Mouse (Mus musculus) urinary bladder, postnatal 36 days (tissue): ENCODE results near the gene Dclk1.
"Not testable (repeated sequence)": the region's sequence is repeated elsewhere in the genome, so short reads cannot be mapped to it uniquely, and the experiment has no call there.

Experiments
- DNase-seq, 2 experiments: peaks; one replicate each; pipeline ENCODE4 v3.0.0; 2022; ENCODE audit warnings: low spot score in 2 of 2, mixed read lengths in 1 of 2

Gene Dclk1

DNA sequence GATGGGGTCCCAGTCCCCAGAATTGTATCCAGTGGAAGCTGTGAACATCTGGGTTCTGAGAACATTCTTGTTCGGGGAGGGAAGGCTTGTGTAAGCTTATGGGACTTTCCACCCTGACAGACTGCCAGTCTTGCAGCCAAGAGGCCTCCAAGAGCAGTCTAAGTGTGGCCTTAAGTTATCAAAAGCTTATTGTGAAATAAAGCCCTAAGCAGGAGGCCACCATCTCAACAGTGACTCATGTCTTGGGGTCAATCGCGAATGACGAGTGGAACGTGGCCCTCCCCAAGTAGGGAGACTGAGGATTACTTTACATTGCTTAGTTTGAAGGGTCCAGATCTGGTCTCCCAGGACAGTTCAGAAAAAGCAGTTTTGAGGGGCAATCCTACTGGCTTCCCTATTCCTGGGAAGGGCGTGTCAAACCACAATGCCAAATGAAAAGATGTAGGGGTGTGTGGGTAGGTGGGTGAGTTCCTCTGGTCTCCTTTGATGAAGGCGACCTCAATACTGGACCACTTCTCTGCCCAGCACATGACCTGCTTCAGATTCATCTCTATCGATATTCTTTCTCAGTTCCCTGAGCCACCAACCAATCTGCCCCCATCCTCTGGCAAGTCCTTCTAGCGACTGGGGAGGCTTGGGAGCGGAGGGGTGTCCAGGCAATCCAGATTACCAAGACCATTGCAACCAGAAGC, at the start of gene Dclk1:
Gene Dclk1, plus strand, starts transcription at position 635 of the 692 bp plus-strand sequence.
- peak in 1 of 2 experiments; percentile 47 for DNase-seq

DNA sequence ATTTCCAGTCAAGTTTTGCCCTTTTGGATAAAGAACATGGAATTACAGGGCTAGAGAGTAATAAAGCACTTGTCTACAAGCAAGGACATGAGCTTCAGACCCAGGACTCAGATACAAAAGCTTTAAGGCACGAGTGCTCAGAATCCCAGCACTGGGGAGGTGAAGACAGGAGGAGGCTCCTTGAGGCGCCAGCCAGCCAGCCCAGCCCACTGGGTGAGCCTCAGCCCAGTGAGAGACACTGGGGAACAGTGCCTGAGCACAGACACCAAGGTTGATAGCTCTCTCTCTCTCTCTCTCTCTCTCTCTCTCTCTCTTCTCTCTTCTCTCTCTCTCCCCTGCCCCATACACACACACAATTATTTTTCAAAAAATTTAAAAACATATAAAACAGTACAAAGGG, 48.8 kb upstream of the Dclk1 start:
- DNase-seq, result no peak

DNA sequence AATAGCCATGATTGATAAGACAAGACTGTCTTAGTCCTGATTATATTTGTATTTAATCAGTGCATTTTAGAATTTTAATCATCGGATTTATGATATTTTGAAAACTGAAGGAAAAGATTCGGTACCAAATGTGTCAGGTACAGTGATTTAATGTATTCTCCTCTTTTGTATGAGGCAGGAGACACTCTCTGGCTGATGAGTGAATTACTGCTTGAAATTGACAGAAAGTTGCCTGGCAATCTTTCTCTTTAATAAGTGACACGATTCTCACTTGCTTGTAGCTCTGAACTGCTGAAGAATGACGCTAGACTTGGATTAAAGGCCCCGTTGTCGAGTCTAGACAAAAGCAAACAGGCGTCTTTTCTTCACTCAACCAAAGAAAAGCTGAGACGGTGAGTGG, 47.4 kb upstream of the Dclk1 start:
- no peak for DNase-seq

DNA sequence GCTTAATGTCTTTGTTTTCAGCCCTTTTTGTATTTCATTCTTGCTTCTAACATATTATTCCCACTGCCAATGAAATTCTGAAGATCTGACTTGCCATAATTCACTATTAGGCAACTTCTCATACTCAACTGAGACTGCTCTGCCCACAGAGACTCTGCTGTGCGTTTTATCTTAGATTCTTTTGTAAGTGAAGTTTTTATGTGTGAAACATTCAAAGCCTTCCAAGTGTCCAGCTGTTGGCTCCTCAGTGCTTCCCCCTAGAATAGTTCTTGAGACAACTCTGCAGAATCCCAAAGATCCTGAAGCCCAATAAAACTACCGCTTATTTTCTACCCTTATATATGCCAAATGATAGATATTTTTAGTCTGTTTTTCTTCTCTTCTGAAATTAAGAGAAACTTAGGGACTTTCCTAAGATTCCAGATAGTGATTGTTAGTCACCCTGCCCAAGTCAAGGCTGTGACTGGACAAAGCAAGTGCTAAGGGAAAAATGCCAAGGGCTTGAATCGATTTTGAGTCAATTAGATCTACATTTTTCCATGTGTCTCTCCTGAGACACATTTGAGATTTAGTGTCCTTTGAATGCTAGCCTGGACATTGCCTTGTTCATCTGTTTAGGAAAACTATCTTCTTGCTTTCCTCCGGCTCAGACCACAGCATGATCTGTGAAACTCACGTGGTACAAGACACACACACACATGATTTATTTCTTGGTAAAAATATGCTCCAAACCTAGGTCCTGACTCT, 46.4 kb upstream of the Dclk1 start:
- DNase-seq, result no peak

DNA sequence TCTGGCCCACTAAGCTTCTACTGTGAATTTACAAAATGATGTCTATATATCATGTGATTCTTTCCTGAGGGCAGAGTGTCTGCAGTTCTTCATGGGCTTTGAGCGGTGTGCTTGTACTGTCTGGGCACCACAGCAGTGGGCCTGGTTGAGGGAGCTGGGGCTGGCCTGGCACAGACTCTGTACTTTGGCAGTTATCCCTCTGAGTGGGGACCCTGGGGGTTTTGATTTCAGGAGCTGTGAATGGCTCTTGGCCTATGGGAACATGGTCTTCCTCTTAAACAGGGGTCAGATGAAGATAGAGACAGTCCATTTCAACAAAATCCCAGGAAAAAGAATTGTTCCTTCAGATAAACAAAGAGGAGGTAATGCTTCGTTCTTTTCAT, 45.8 kb upstream of the Dclk1 start:
- no peak for DNase-seq

DNA sequence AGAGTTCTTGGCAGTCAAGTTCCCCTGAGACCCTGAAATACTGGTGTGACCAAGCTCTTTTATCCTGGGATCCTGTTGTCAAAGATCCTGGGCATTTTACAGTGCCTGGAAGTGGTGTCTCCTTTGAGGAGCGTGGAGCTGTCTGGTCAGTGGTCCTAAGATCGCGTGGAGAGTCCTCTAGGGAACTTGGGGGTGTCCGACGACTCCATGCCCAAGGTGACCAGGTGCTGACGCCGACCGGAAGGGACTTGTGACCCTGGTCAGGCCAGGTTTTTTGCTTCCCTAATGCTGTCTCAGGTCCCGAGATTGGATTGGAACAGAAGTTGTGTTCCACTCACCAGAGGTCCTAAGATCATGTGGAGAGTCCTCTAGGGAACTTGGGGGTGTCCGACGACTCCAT, 38.5 kb upstream of the Dclk1 start:
- not testable (repeated sequence) for DNase-seq

DNA sequence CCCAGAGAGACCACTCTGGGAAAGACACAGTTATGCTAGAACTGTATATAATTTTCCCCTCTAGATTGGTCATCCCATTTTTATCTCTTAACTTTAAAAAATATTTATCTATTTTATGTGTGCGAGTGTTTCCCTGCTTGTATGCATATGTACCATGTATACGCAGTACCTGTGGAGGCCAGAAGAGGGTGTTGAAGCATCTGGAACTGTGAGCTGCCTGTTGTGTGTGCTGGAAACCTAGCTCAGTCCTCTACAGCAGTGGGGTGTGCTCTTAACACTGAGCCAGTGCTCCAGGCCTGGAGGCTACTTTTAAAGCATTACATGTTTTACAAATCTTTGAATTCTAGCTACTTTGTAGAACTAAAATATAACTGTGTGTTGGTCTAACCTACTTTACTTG, 35.8 kb upstream of the Dclk1 start:
- DNase-seq, result no peak

DNA sequence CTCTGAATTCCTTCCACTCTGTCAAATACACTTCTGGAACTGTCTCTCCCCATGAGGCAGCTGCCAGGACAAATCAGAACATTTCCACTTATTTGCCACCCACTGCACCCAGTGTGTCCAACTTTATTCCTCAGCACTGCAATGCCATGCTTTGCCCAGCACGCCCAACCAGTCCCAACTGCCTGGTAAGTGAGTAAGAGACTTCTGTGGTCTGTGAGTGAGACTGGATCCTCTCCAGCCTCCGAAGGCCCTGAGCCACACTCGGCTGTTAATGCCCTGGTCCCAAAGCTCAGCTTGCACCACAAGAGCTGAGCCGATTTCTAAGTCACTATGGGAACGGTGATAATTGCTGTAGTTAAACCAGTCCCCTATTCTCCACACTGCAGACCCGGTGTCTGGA, 34.5 kb upstream of the Dclk1 start:
- no peak for DNase-seq

DNA sequence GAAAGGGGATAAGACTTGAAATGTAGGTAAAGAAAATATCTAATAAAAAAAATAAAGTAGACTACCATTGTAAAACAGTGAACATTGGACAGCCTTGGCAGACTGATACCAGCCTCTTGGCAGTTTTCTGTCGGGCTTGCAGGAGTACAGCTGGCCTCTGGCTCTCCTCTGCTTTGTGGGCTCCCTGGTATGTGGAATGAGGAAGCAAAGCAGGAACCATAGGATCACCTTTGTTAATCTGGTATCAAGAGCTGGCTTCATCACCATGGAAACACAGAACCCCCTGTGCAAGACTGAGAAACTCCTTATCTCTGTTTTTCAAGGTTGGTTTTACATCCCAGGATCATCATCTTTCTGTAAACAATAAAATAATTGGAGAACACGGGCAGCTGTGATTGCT, 29.9 kb upstream of the Dclk1 start:
- no peak for DNase-seq

DNA sequence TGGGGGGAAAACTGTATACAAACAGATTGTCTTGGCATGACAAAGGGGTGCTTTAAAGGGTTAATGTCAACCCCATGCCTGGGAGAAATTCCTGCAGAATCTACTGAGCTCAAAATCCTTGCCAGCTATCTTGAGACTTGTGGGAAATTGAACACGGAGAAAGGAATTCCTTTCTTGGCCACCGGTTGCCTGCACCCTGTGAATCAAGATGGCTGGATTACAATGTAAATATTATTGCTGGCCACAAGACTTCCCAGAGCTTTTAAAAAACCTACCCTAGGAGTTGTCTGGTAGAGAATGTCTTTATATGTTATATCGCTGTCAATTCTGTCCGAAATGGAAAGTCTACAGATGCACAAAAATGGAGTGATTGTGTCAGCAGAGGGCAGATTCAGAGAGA, 28.4 kb upstream of the Dclk1 start:
- DNase-seq, result no peak

DNA sequence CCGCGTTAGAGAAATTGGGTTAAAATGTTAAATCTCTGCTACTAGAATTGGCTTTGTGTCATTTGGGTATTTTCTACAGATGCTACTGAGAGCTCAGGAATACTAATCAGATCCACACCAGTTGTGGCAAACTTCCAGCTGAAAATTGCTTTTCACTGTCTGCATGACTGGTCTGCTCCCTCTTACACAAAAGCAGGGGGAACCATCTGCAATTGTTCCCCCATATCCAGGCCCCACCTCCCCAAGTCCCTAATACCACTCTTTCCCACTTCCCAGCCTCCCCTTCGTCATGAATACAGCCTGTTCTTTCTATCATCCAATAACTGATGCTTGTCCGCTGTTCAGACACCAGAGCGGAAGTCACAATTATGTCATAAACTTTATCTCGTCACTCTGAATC, 27.8 kb upstream of the Dclk1 start:
- DNase-seq, result no peak

DNA sequence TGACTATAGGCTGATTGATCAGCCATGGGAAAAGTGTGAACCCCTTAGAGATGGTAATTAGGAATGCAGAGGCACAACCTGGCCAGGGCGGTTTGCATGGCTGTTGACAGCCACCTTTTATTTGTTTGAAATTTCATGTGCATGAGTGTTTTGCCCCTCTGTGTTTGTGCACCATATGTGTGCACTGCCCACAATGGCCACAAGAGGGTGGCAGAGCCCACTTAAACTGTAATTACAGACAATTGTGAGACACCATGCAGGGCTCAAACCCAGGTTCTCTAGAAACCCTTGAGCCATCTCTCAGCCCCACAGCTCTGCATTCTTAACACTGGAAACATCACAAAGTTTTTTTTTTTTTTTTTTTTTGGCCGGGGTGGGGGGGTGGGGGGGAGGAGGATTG, 19.7 kb upstream of the Dclk1 start:
- DNase-seq, result no peak

DNA sequence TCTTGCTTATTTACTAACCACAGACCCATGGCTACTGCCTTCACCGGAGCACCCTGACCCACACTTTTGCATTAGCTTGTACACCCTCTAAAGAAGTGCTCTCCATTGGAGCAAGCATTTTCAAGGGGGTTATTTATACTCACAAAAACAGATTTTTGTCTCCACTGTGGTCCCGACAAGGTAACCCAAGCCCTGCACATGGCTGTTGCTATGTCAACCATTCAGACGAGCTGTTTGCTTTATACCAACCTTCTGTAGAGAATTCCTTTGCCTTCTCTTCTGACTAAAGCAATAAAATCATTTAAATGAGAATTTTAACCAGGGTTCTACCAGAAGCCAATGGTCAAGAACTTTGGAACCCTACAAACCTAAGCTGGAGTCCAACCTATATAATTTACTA, 18.3 kb upstream of the Dclk1 start:
- DNase-seq, result no peak

DNA sequence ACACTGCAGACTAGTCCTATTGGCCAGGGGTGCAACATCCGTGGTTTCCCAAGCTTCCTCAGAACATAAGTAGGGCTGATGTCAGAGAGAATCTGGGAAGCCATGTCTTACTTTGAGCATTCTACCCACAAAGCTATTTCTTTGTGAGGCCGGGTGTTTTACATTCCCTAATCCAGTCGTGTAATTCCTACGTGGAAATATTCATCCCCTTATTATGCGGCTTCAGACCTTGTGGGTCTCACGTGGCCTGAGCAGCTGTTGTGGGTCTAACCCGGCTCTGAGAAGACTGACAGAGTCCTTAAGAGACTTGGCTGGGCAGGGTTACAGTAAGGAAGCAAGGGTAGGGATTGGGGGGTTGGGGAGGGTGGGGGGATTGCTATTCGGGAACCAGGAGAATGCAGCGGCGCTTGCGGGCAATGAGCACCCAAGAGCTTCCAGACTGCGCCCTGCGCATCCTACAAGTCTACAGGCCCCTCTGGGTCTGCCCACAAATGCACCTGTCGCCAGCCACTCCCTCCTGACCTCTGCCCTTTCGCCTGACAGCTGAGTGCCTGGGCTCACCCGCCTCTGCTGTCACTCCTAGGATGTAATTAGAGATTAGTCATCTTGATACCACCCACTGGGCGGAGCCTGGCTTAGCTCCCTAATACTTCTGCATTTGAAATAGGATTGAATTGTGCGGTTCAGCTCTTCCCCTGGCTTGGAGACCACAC, 15.5 kb upstream of the Dclk1 start:
- no peak for DNase-seq

DNA sequence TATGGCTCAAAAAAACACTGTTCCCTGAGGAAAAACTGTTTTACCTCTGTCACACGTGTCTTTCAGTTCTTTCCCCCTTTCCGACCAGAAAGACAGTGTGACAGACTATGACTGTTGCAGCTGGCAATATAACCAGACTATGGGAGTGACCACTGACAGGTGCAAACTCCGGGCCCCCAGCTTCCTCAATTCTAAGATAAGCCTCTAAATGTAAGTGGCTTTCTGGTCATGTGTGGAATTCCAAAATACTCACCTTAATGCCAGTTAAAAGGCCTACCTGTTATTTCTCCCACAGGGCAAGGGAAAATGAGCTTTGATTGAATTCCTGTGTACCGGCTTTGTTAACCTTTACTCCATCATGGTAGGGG, 15.0 kb upstream of the Dclk1 start:
- DNase-seq, result no peak

DNA sequence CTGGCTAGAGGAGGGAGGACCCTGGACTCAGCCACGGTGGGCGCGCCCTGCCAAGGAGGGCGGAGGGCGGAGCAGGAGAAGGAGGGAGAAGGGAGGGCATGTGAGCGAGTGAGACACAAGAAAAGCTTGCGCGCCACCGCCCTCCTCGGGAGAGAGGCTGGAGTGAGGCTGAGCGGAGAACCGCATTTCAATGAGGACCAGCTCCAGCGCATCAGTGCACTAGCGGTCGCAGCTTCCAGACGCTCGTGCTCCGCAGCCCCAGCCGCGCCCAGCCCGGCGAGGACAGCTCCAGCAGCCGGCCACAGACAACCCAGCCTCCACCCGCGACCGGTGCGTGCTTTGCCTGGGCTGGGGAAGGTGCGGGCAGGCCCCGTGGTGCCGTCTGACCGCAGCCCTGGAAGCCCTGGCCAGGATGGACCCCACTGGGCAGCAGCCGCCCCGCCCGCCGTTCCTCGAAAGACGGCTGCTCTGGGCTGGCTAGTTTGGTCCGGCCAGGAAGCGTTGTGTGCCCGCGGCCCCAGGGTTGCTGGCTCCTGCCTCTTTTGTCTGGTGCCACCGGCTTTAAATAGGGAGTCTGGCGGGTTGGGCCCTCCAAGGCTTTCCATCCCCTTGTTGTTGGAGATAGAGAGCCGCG, 375 bp downstream of the Dclk1 start:
- peak; percentile 38 to 76 for DNase-seq

DNA sequence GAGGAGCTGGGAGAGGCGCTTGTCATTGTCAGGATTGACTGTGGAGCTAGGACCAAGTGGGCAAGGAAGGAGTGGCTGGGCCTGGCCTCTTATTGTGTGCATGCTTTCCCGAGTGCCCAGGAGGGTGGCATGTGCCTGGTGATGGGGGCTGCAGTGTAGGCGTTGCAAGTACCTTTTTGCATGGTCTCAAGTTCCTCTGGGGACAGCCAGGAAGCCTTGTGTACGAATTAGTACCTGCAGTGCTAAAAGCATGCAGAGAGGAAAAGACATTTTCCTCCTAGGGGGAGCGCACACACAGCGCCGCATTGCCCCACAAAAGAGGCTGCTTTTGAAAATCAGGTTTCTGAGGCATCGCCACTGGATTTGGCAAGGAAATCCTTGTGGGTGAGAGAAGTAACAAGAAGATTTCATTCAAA, 900 bp downstream of the Dclk1 start:
- no peak for DNase-seq

DNA sequence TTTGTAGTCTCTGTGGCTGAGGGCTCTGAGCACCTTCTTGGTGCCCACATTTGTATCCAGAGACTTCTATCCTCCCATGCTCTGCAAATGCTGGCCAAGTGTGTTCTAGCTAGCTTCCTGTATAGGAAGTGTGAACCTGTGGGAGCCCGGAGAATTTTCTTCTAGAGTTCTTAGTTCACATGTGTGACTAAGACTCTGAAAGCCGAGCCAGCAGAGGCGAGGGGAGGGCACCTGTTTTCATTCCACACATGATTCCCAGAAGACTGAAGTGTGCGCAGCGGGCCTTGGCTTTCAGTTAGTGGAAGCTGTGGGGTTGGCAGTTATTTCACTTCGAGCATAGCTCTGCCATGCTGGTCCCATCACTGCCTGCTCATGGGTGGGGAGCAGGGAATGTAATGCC, 1.9 kb downstream of the Dclk1 start:
- no peak for DNase-seq

DNA sequence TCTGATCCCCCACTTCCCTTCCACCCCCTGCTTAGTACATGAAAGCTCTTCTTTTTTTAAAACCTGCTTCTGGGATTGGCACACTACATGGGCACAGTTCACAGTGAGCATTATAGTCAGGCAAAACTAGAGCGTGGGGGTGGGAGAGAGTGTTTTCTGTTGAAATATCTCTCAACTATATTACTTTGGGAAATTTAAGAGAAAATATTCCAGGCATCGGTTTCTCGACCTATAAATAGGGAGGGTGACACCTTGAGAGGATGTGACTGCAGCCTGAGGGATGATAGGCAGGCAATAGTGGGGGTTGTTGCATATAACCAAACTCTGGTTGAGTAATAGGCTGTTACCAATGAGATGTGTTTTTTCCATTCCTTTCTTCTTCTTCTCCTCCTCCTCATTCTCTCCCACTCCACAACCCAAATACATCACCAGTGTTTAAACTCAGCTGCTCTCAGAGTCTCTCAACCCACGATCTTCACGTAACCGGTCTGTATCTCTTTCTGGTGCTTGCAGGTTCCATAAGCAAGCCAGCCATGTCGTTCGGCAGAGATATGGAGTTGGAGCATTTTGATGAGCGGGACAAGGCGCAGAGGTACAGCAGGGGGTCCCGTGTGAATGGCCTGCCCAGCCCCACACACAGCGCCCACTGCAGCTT, 4.6 kb downstream of the Dclk1 start:
- no peak for DNase-seq

DNA sequence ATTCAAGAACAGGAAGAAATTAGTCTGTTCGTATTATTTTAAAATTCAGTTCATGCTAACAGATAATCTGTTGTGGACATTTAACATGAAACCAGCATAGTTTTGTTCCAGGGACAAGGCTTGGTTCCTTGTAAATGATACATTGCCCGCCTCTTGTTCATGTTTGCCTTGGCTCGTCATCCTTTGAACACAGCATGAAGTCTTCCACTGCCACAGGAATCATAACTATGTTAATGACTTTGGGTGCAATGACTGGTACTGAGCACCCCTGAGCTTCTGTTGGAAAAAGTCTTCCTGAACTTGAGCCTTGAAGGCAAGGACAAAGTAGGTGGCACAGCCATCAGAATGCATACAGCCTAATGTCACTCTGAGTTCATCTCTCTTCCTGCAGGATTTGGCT, 5.9 kb downstream of the Dclk1 start:
- no peak for DNase-seq

DNA sequence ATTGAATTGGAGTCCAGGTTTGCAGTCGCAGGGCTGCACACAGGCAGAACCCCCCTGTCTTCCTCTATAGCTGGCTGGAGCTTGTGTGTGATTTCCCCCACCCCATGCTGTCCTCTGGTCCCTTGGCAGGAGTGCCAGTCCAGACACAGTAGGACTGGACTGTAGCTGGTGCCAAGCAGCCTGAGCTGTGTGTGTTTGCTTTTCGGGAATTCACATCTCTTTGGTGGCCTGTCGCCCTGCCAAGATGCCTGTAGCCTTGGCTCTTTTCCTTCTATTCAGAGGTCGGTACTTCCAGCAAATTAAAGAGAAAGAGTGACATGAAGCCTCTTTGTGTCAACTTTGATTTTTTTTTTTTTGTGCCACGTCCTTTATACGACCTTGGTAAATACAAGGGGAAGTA, 6.3 kb downstream of the Dclk1 start:
- no peak for DNase-seq

DNA sequence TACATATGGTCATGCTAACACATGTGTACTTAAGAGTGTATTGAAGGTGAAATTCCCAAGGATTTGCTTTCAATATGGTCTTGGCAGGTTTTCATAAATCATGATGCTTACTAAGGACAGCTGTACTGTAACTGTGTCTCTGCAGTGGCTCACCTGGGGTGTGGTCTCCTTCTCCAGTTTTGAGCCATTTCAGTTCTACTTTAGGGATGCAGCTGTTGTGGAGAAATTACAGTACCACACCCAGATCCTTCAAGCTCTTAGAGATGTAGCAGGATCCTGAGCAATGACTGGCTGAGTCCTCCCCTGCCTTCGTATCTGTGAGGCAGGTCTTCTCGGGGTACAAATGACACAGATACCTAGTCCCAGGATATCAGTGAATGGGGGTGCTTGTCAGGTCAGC, 8.5 kb downstream of the Dclk1 start:
- DNase-seq, result no peak
